Mouse (Mus musculus): Measurements from ENCODE around the gene Col9a2.

DNA sequence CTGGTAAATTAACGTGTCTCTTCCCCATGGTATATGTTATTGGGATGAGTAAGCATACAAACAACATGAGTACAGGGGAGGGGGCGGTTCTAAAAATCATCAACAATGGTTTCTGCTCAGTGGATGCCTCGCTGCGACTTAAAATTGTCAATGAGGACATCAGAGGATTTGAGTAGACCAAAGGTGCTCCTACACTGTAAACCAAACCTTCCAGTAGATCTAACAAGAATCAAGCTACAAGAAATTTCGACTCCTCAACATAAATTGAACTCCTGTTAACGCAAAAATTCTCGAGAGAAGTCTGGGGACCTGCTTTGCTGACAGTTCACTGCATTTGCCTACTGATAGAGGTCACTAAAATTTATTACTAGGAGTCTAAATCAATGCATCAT is 23.9 kb upstream of the Col9a2 start:
- no peak for TF ChIP-seq EP300 (IDR thresholded peaks at IDR 0.05)
- no peak for TF ChIP-seq CTCF (IDR thresholded peaks at IDR 0.05)
